Mouse (Mus musculus) left cerebral cortex, adult 9 months (tissue): ENCODE results near the gene Jmjd1c.
A peak's percentile ranks its signal among the peaks of the same experiment; 100 is the strongest.

Source experiments
- DNase-seq, 2 experiments: peaks; one replicate each; pipeline ENCODE4 v3.0.0; 2022; ENCODE audit warnings: low spot score in 2 of 2

Gene Jmjd1c

DNA sequence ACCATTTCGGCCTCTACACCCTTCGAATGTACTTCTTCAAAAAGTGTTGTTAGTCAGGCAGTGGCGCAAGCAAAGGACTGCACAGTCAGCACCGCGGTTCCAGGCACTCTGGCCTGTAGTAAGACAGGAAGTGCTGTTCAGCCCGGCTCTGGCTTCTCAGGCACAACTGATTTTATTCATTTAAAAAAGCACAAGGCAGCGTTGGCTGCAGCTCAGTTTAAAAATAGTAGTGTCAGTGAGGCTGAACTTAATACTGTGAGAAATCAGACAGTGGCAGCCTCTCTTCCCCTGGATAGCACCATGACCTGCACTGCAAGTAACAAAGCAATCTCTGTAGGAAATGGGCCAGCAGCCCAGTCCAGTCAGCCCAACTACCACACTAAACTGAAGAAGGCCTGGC lies 130.2 kb downstream of the Jmjd1c start:
- peak; percentile 28 to 68 for DNase-seq

- no peak for DNase-seq
These were observed 130.6 kb downstream of the Jmjd1c start for GRCm38 (mm10) chr10:67226543-67226942.

GRCm38 (mm10) chr10:67230439-67230838 lies 134.5 kb downstream of the Jmjd1c start:
- DNase-seq, result no peak

GRCm38 (mm10) chr10:67247145-67247544 lies 151.2 kb downstream of the Jmjd1c start:
- DNase-seq, result no peak

- peak; percentile 27 to 47 for DNase-seq
These were observed 153.6 kb downstream of the Jmjd1c start for GRCm38 (mm10) chr10:67249486-67249885.

- DNase-seq, result no peak
These were observed 154.9 kb downstream of the Jmjd1c start for GRCm38 (mm10) chr10:67250846-67251245.

DNA sequence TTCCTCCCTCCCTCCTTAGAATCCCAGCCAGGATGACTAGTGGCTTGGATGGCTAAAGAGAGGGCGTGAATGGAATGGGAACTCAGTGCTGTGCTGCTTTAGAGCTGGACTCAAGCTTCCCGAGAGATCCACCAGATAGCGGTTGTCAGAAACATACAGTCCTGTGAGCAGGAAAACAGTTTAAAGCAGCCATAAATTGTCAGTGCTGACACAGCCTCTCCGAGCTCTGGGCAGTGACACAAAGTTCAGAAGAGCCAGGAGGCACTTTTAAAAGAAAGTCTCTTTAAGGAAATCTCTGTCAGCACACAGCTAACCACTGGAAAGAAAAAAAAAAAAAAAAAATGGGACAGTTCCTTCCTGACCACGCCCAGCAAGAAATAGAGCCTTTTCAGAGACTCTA lies 156.4 kb downstream of the Jmjd1c start:
- DNase-seq, result no peak

GRCm38 (mm10) chr10:67253115-67253514 lies 157.2 kb downstream of the Jmjd1c start:
- no peak for DNase-seq

DNA sequence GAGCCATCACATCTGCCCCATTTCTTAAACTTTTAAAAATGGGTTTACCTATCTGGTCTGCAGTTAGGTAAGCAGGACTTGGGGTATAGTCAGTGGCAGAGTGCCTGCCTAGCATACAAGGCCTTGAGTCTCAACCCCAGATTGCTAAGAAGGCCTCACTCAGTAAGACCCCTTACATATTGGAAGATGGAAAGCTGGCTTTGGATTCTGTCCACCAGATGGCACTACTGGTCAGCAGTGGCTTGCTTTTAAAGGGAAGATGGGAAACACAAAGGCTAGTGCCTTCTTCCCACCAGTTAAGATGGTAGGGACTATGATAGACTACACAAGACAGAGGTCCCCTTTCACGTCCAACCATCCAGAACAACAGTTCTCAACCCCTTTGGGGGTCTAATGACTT lies 168.9 kb downstream of the Jmjd1c start:
- DNase-seq, result peak in 1 of 2 experiments; percentile 63

GRCm38 (mm10) chr10:67275916-67276315 lies 180.0 kb downstream of the Jmjd1c start:
- no peak for DNase-seq

GRCm38 (mm10) chr10:67281852-67282251 lies 185.9 kb downstream of the Jmjd1c start:
- DNase-seq, result no peak

DNA sequence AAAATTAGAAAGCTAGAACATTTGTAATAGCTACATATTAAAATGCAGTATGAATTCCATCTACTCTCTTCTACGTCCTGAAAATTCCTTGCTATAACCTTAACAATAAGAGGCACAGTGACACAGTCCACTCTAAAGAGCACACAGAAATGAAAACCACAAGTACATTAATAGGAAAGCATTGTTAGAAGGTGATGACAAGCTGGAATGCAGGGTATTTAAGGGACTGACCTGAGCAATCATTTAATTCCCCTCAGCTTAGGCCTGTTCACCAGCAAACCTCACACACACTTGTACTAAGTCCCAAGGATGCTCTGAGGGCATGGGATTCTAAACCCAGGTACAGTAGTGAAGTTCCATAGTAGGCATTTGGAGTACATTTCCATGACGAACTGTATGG lies 186.6 kb downstream of the Jmjd1c start:
- no peak for DNase-seq

DNA sequence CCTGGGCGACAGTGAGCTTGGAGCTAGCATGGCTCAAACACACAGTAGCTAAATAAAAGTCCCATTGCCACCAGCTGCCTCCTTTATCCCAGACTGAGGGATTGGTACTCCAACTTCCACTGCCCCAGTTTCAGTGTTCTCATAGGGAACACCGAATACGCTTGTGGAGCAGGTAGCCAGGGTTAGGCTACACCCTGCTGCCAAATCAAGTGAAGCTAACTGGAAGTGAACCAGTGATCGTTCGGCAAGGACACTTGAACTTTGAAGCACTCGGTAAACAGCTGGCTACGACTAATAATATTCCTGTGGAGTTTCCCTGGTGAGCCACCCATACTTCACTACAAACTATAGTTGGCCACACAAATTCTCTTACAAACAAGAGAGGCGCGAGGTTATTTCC lies 187.6 kb downstream of the Jmjd1c start:
- DNase-seq, result no peak

- no peak for DNase-seq
These were observed 188.4 kb downstream of the Jmjd1c start for GRCm38 (mm10) chr10:67284311-67284710.

- no peak for DNase-seq
These were observed 188.8 kb downstream of the Jmjd1c start for GRCm38 (mm10) chr10:67284761-67285175.

GRCm38 (mm10) chr10:67285176-67285814 lies 189.4 kb downstream of the Jmjd1c start, which contains the start of gene Nrbf2:
Gene Nrbf2 (minus strand): TSS chr10:67285305.
- peak; percentile 52 to 80 for DNase-seq

GRCm38 (mm10) chr10:67287877-67288276 lies 192.0 kb downstream of the Jmjd1c start:
- peak; percentile 50 to 68 for DNase-seq

- DNase-seq, result no peak
These were observed 194.7 kb downstream of the Jmjd1c start for GRCm38 (mm10) chr10:67290622-67291021.

DNA sequence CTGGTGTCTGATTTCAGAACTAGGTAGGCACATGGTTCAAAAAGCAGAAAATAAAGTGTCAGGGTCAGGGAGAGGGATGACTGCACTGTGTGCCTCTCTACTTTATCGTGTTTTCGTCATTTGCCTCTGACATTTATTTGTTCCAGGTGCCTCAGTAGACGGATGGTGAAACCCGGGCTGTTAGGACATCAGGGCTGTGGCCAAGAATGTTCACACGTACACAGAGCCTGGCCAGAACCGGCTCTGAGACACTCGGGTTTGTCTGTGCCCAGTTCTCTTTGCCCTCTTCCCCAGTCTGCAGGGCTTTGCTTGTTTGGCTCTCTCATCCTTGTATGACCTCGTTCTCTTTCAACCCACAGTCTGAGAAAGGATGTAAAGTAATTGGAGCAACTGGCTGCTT lies 195.2 kb downstream of the Jmjd1c start:
- no peak for DNase-seq

DNA sequence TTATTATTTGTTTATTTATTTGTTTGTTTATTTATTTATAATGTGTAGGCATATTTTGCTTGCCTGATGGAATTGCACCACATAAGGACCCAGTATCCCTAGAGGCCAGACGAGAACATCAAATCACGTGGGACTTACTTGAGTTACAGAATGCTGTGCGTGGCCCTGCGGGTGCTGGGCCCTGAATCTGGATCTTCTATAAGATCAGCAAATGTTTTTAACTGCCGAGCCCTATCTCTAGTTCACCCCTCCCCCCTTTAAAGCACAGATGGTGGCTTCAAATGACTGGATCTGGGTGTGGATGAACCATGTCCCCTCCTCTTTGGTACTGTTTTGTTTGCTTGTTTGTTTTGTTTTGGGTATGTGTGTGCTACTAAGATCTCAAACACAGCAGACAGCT lies 199.4 kb downstream of the Jmjd1c start:
- DNase-seq, result no peak

- DNase-seq, result no peak
These were observed 200.1 kb downstream of the Jmjd1c start for GRCm38 (mm10) chr10:67295938-67296466.

DNA sequence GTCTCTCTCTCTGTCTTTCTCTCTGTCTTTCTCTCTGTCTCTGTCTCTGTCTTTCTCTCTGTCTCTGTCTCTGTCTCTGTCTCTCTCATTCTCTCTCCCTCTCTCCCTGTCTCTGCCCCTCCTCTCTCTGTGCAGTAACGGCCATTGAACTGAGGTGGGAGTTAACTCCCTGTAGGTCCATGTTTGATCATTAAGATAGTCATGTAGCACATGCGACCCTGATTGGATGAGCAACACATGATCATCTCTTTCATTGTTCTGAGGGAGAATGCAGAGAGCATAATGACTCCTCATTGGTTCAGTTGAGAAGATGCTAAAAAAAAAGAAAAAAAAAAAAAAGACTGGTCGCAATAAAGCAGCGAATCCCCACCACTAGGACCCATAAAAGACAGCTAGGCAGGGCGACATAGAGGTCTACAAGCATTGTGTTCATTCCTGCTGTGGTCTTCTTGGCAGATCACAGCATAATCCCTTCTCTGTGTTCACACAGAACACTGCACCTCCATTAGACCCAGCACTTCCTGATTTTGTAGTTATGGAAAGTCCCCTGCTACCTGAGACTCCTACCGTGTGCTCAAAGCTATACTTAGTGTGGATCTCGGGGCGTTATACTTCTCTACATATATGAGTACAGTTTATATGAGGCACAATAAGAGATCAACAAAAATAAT lies 200.7 kb downstream of the Jmjd1c start:
- DNase-seq, result no peak

DNA sequence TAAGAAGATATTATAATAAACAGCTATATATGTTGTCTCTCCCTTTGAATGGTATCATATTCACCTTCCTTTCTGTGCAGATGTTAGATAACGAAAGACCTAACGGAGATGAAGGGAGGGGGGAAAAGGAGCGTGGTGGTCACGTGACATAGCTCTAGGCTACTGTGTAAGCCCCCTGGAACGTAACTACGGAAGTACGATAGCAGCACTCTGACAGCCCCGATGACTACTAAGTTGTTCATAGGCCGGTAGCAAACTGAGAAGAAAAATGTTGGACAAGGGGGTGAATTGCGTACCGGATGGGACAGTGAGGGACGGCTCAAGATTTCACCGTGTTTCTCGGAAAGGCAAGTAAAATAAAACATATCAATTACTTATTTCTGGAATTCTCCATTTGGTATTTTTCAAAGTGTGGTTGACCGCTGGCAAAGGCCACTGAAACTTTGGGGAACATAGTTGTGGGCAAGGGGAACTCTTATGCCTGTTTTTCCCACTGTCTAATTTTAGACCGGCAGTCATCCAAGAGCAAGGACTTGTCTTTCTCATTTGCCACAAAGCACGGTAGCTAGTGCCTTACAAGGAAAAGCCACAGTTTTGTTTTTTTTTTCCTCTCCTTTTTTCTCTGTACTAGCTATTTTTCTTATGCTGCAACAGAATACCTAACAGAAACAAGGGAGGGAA lies 201.4 kb downstream of the Jmjd1c start:
- DNase-seq, result no peak
